Mouse (Mus musculus) retina, postnatal 7 days (tissue): ENCODE measurements around the gene Cenpt.
"Not testable (repeated sequence)": the region's sequence is repeated elsewhere in the genome, so short reads cannot be mapped to it uniquely, and the experiment has no call there.

Experiments used
- DNase-seq: peaks from one replicate; pipeline ENCODE4 v3.0.0-alpha.2; 2012; ENCODE audit warnings: low read depth, low spot score

The Cenpt gene

DNA sequence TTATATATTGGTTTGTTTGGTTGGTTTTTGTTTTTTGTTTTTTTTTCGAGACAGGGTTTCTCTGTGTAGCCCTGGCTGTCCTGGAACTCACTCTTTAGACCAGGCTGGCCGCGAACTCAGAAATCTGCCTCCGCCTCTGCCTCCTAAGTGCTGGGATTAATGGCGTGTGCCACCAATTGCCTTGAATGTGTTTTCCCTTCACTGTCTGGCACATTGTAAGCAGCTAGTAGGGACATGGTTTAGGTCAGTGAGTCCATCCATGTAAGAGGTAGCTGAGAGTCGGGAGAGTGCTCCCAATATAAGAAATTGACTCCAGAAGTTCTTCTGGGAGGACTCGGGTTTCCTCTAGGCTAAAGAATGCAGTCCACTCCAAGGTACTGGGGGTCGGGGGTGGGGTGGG lies 1.2 kb upstream of the Cenpt start:
- no peak for DNase-seq

DNA sequence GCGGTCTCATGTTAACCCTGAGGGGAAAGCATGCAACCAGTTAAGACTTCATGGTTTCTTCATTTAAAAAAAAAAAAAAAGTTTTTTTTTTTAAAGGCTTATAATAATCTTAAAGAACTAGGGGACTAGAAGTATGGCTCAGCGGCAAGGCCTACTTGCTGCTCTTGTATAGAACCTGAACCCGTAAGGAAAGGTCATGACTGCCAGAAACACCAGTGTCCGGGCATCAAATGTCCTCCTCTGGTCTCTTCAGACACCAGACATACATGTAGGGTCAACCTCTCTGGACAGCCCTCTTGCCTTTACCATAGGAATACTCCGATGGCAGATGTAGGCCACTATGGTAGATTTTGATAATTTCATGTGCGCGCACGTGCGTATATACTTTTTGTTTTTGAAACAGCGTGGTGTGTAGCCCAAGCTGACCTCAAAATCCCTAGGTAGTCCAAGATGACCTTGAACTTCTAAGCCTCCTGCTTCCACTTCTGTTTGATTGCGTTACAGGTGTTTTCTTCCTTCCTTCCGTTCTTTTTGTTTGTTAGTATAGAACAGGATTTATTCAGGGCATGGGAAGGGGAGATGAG lies 840 bp downstream of the Cenpt start:
- DNase-seq, result no peak

DNA sequence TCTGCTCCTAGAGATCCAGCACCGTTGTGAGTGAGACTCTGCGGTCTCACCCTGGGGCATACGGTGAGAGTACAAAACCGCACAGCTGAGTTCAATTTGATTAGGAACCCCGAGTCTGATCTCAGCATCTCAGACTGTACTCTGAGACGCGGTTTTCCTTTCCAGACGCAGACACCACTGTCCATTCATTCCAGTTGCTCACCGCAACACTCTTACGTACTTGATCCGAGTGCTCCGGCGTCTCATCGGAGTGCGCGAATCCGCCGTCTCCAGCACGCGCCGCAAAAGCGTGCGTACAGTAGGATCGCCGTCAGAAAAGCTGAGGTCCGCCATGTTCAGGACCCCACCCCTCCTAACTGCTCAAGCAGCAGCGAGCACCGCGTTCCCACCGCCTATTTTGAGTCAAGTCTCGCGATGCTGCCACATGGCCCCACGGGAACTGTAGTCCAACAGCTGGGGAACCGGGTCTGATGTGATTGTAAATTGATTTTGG lies 1.4 kb downstream of the Cenpt start:
- DNase-seq, result peak; percentile 79

DNA sequence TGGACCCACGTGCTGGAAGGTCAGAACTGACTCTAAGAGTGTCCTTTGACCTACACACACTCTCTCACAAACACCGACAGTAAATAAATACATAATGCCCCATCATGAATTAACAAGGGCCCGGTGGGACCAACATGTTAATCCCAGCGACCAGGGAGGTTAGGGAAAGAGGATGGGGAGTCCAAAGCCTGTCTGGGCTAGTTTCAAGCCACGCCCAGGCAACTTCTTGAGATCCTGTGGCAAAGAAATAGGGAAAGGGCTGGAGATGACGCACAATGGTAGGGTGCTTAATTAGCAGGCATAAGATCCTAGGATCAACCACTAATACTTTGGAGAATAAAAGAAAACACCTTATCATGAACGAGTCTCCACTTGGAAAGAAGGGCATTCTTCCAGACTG lies 2.5 kb downstream of the Cenpt start:
- no peak for DNase-seq

DNA sequence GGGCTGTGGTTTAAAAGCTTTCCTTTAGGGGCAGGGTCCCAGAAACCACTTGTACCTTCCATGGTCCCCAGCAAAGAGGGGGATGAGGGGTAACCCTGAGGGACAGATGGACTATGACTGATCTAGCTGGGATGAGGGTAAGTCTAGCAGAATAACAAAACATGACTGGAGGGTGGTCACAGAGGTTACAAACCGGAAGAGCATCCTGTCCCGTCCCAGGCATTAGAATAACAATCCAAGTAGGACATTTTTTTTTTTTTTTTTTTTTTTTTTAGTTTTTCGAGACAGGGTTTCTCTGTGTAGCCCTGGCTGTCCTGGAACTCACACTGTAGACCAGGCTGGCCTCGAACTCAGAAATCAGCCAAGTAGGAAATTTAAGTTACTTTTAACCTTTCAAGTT lies 3.1 kb downstream of the Cenpt start:
- no peak for DNase-seq

DNA sequence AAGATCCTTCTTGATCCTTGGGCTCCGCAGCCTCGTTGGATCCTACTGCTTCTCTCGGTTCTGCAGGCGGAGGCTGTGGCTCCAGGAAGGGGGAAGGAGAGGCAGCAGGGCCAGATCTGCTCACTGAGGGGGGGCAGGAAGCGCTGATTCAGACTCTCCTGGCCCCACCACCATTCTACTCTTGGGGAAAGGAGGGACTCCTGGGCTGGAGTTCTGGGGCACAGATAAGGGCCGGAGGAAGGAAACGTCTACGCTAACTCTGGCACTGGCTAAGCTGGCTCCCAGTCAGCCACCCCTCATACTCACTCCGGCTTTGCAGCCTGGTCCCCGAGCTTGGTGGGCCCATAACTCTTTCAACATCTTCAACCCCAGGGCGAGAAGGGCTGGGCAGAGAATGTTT lies 6.4 kb downstream of the Cenpt start:
- no peak for DNase-seq

DNA sequence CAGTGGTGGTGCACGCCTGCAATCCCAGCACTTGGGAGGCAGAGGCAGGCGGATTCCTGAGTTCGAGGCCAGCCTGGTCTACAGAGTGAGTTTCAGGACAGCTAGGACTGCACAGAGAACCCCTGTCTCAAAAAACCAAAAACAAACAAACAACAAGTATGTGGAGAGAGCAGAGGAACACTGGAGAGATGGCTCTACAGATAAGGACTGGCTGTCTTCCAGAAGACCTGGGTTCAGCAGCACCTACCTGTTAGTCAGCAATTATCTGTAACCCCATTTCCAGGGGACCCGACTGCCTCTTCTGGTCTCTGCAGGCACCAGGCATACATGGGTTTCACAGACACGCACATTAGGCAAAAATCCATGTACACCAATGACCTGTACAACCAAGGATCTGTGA lies 13.9 kb downstream of the Cenpt start:
- DNase-seq, result no peak

DNA sequence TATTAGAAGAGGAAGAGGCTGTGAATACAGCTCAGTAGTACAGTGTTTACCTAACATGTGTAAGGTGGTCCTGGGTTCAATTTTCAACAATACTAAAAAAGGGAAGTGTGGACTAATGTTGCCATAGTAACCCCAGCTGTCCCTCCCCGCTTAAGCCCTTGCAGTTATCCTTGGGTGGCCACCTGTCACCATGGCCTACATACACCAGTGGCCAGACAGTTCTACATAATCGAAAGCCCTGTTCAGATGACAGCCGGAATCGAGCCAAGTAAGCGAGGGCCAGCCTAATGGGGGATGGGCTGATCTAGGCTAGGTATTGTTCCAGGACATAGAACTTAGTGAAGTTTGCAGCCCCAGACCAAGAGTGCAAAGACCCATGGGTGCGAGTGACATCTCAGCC lies 16.1 kb downstream of the Cenpt start:
- DNase-seq, result no peak

DNA sequence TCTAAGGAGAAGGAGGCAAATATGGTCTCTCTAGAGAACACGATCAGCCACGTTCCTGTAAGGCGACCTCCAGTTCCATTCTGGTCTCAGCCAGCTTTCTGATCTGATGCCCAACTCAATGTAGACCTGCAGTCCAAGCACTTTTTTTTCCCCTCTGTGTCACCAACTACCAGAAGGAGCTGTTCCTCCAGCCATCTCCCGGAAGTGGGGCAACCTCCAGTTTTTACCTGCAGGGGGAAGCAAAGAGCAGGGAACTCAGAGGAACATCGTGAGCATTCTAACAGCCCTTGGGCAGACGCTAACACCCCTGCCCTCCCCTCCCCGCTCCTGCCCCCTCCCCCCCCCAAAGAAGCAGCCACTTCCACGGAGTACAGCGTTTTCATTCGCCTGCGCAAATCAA lies 17.8 kb downstream of the Cenpt start:
- DNase-seq, result no peak

DNA sequence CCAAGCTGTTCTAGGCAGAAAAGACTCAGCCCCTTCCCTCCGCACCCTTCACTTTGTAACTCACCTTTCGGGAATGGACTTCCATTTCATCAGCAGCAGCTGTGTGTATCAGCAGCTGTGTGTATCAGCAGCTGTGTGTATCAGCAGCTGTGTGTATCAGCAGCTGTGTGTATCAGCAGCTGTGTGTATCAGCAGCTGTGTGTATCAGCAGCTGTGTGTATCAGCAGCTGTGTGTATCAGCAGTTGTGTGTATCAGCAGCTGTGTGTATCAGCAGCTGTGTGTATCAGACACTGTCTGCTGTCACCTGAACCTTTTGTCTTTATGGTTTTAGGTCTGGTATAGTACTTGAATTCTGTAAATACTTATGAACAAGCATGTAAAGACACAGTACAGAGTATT lies 19.3 kb downstream of the Cenpt start:
- not testable (repeated sequence) for DNase-seq

DNA sequence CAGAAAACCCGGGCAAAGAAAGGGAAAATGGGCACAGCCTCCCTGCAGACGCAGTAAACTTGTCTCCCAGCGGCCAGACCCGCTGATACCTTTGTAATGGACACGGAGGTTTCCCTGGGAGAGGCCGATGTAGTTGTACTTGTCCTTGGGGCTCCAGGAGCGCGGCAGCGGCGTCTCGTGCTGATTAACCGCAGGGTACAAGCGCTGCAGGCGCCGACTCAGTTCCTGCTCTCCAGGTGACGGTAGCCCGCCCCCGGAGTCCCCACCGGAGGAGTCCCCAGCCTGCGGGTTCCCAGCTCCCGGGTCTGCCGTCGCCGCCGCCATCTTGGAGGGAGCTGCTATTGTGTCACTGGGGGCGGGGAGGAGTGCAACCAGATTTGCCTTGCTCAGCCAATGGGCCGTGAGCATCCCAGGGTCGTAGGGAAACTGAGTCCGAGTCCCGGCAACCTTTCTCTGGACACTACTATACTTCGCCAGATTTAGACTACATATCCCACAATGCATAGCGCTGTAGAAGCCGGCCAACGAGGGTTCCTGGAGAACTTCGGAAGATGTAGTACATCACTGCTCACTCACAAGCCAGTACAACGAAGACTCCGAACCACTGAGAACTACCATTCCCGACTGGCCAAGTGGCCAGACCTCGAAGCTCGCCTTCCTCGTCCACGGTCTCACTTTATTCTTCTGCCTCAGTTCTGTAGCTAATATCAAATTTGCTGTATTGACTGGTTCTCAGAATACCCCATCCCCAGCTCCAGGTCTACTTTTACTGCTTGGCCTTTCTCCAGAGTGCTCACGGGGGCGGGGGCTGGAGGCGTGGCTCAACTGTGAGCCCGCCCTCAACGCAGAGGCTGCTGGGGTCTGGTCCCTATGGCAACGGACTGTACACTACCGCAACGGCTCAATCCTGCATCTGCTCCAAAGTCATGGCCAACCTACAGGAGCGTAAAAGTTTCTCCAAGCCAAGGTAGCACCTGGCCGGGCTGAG lies 25.9 kb downstream of the Cenpt start, which contains the start of the genes Ranbp10 and Tsnaxip1:
Ranbp10 (minus strand) TSS at position 490 of the 988 bp plus-strand sequence.
Tsnaxip1 (plus strand) TSS at position 871 of the 988 bp plus-strand sequence.
- DNase-seq, result peak; percentile 98

DNA sequence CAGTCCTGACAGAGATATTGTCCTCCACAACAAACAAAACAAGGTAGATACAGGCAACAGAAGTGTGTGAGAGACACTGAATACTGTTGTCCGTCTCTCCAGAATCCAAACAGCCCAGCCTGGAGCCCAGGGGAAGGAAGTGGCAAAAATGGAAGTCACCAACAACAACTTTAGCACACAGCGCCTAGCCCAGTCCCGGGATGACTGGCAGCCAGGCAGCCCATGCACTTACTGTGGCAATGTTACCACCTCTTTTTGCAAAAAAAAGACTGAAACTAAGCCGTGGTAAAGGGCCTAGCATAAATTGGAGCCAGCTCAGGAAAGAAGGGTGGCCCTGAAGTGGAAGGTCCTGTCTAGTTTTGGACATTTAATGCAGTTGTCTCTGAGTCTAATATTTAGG lies 26.7 kb downstream of the Cenpt start:
- no peak for DNase-seq

DNA sequence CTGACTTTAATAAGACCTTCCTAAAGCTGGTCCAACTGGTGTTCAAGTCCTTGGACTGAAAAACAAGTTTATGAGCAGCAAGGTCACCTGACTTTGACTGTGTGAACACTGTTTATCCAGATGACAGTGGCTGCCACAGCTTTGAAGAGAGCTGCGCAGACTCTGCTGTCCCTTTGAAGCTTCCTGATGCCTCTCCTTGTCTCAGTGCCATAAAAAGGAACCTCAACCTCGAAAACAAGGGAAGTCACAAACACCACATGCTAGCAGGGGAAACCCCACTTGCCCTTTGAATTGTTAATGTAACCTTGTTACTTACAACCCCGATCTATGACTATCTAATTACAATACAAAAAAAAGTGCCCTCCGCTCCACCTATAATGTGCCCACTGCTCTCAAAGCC lies 27.6 kb downstream of the Cenpt start:
- no peak for DNase-seq

DNA sequence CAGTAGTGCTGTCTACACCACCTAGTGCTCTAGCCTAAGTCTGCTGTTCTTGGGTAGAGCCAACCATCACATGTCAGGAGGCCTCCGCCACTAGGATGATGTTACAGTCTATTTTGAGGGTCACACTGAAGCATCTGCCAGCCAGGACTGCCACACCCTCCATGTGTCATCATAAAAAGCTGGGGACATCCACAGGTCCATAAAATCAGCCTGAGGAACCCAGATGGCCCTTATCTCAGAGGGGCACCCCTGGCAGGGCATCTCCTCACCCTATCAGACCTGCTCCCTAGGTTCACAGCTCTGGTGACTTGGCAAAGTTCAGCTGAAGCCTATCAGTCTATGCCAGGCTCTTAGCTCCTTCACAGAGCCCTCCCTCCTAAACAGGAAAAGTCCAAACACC lies 32.2 kb downstream of the Cenpt start:
- no peak for DNase-seq

DNA sequence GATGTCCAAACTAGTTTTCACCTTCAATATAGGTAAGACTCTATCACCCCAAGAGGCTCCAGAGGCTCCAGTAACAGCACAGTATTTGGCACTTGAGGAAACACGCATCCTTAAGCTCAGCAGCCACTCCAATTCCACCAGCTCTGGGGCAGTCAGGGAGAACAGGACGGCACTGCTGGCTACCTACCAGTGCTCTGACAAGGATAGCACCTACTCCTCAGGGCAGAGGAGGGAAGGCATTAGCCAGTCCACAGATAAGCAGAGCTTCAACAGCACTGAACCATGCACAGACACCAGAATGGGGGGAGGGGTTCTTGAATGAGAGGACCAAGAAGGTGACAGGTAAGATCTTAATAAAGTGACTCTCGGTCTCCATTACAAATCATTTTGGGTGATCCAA lies 33.4 kb downstream of the Cenpt start:
- DNase-seq, result no peak

DNA sequence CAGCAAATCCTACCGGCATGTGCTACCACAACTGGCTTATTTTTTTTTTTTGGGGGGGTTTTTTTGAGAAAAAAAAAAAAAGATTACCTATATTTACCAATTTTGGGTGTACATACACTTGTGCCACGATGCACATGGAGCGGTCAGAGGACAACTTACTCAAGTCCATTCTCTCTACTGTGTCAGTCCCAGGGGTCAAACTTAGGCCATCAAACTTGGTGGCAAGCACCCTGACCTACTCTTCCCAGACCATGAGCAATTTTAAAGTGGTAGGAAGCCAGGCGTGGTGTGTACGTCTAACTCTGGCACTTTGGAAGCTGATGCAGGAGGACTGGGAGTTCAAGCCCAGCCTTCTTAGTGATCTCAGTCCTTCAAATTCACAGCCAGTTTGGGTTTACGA lies 39.8 kb downstream of the Cenpt start:
- no peak for DNase-seq

DNA sequence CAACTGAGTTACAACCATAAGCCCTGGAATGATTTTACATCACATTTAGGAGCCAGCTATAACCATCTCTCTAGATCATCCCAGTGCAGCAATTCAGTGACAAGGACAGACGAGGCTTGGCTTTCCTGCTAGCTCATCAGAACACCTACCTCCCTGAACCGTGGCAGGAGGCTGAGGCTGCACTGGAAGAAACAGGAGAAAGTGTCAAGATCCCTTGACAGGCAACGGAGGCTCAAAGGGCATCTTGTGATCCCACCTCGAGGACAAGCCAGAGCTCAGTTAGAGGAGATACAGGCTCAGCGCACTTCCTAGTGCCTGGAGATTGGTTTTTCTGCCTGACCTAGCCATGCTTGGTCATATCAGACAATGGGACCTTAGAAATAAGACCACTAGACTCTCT lies 40.6 kb downstream of the Cenpt start:
- no peak for DNase-seq

DNA sequence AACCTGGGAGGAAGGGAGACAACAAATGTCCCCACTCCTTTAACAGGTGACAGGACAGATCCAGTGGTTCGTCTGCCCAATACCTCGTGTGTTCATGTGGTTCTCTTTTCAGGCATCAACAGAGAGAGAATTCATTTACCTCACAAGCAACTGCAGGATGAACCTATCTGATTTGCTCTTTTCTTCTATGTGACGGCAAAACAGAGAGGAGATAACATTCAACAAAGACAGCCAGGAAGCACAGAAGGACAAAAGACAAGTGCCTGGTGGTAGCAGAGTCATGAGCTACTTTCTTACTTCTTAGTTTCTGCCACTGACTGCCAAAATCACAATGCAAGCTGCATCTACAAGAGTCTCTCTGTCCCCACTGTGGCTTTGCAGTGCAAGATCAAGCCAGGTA lies 41.5 kb downstream of the Cenpt start:
- DNase-seq, result no peak

DNA sequence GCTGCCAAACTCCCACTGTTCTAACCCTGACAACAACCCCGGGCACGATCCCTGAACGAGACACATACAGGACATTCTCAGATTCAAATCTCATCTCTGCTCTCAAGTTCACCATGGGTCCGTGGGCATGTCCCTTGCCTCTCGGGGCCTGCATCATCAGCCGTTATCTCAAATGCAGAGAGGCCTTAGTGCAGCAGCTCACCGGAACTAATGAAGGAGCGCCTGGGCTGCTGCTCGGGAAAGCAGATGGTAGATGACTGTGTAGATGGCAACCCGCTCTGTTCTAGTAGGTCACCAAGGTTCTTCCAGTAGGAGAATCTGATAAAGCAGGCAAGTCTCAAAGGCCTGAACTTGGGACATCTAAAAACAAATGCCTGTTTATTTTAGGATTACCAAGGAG lies 42.0 kb downstream of the Cenpt start:
- no peak for DNase-seq

DNA sequence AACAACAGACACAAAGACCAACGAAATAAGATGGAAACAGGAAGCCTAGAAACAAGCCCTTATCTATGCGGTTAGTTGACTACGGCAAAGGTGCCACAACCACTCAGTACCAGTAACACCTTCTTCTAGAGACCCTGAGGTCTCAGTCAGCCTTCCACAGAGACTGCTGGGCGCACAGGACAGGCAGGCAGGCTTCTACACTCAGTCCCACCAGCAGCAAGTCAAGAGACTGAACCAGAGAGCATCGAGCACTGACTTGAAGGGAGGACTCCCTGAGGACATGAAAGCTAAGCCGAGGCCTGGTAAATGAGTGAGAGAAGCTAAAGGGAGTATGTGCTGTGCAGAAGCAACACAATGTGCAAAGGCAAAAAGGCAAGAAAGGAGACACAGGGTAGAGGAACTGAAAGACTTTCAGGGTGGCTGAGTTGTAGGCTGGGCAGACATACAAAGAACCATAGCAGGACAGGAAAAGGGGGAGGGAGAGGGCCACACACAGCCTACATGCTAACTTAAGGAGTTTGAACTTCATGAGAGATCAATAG lies 42.8 kb downstream of the Cenpt start:
- DNase-seq, result no peak

DNA sequence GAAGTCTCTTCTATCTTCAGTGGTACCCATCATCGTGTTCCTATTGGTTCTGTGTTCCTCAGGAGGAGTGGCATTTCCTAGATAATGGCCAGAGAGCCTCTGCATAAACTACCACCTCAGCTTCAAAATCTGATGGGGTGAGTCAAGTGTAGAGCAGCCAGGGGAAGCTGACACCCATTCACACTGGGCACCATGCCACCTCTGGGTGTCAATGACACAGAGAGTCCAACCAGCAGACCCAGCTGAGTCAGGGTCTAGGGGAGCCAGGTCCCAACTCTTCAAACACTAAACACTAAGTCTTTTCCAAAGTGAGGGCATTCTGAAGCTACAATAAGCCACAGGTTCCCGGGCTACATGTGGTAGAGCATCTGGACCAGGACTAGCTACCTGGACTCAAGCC lies 44.6 kb downstream of the Cenpt start:
- DNase-seq, result no peak

DNA sequence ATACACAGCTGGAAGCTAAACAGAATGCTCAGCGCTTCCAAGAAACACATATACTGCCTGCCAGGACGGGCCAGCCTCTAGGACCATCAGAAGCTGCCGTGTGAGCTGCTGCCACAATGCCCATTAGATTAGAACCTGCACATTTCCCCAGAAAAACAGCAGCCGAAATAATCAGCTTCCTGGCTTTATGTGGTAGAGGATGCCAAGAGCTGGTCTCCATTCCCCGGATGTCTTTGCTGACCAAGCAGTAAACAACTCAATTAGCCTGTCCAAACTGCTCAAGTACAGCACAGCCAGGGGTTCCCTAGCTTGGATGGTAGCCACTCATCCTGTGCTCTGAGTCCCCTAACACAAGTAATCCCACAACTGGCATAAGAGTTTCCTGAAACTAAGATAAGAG lies 45.3 kb downstream of the Cenpt start:
- no peak for DNase-seq

DNA sequence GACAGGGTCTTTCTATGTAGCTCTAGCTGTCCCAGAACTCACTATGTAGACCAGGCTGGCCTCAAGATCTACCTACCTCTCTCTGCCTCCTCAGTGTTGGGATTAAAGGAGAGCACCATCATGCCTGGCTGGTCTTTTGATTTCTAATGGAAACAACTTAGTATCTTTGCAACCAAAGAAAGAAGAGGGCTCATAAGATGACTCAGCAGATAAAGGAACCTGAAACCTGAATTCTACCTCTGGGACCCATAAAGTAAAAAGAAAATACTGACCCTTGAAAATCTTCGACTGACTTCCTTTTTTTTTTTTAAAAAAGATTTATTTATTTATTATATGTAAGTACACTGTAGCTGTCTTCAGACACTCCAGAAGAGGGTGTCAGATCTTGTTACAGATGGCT lies 47.1 kb downstream of the Cenpt start:
- DNase-seq, result no peak
